Mouse (Mus musculus): ENCODE data around the gene Engase. TPM values are rescaled to one million over a fixed set of nuclear protein-coding genes. Genes with fewer than 3 reads are reported as not detected.

Engase gene
- total RNA-seq, 2 experiments from 2014 or later = 8.3 to 11.5 TPM

- no peak for DNase-seq
- intact Hi-C loops (cut with DNase I) = no loop called here
Measured at GRCm38 (mm10) chr11:118520251-118520650, 43.6 kb downstream of the Engase start.

GRCm38 (mm10) chr11:118520932-118521331 is 44.3 kb downstream of the Engase start:
- DNase-seq = no peak
- intact Hi-C loops (cut with DNase I) = no loop called here

- DNase-seq = no peak
- intact Hi-C loops (cut with DNase I) = no loop called here
Measured at GRCm38 (mm10) chr11:118523496-118524145, 47.0 kb downstream of the Engase start.

GRCm38 (mm10) chr11:118525059-118525458 is 48.4 kb downstream of the Engase start:
- DNase-seq = no peak
- intact Hi-C loops (cut with DNase I) = no loop called here

- intact Hi-C loops (cut with DNase I) = no loop called here
- DNase-seq = no peak
Measured at GRCm38 (mm10) chr11:118528761-118529160, 52.1 kb downstream of the Engase start.

GRCm38 (mm10) chr11:118530313-118530712 is 53.7 kb downstream of the Engase start:
- intact Hi-C loops (cut with DNase I) = no loop called here
- no peak for DNase-seq

GRCm38 (mm10) chr11:118534382-118535092 is 57.9 kb downstream of the Engase start:
- peak; percentile 75 for DNase-seq
- intact Hi-C loops (cut with DNase I) = no loop called here

GRCm38 (mm10) chr11:118538008-118538407 is 61.4 kb downstream of the Engase start:
- no peak for DNase-seq
- intact Hi-C loops (cut with DNase I) = no loop called here

Other genes with a start within 250 kb of the Engase start
- 10 to 100 TPM; 66.3 to 70.5 TPM for gene Cyth1, start 228.2 kb upstream of the Engase start, total RNA-seq (2021)
- gene Usp36, start 186.6 kb upstream of the Engase start, total RNA-seq (2021) = 10 to 100 TPM; 27.3 to 30.2 TPM
- gene Cep295nl, start 134.3 kb upstream of the Engase start, total RNA-seq (2021) = 1 to 10 TPM; 2.8 to 3.9 TPM
- gene Timp2, start 121.1 kb upstream of the Engase start, total RNA-seq (2021) = 100 to 1,000 TPM; 273 to 295 TPM
- gene Lgals3bp, start 74.7 kb upstream of the Engase start, total RNA-seq (2021) = 1 to 10 TPM; 5.0 to 6.2 TPM
- gene Cant1, start 57.7 kb upstream of the Engase start, total RNA-seq (2021) = 10 to 100 TPM; 39.7 to 42.3 TPM
- 1 to 10 TPM; 7.2 to 7.4 TPM for gene C1qtnf1, start 48.6 kb upstream of the Engase start, total RNA-seq (2021)